Mouse (Mus musculus): ENCODE measurements around the gene Pde7b. TPM values are rescaled to one million over a fixed set of nuclear protein-coding genes. Genes with fewer than 3 reads are reported as not detected.

Gene Pde7b
- polyA plus RNA-seq, 1 experiment, result not detected

- no peak overlapping the region for H3K27ac ChIP-seq (ENCODE audit: insufficient read depth, low read depth, low read length)
- H3K4me3 ChIP-seq (ENCODE audit: insufficient read depth, low read depth, low read length), result no peak overlapping the region
- TF ChIP-seq CTCF (IDR thresholded peaks at IDR 0.05; ENCODE audit: insufficient read depth, low read depth, low read length) (no peak), POLR2A (IDR thresholded peaks at IDR 0.05; ENCODE audit: insufficient read depth, low read depth, low read length) (no peak)
- WGBS, result 75% methylated on average over 3 of the region's 3 CpGs
- H3K4me1 ChIP-seq (ENCODE audit: control insufficient read depth, insufficient read depth, low read length), result no peaks in the 10 kb centered on the region; the same call in 1 of the 2 replicates
Measured at GRCm38 (mm10) chr10:20380798-20381197, 344.1 kb downstream of the Pde7b start.

DNA sequence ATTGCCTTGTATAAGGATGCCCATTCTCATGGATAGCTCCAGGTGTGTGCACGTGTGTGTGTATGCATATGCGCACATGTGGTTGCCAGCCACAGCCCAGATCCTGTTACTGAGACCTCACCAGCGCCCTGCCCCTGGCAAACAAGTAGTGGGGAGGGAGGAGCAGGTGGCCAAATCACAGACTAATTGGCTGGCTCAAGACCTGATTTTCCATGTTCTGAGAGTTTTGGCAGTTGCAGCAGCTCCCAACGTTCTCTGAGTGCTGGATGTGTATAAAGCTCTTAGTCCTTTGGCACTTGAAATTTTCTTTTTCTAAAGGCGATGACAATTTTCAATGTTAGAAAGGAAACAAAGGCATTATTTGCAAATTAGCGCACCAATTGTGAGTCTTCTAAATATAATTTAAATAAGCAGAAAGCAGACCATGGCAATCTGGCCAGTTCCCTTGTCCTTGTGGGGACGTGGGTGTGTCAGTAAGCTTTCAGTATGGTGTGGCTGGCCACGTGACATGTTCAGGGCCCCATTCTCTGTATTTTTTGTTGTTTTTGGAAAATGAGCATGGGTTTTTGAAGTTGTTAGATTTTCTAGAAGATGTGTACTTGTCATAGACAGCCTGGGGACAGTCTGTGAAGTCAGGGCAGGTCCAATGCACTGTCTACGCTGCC, 345.7 kb downstream of the Pde7b start:
- H3K4me3 ChIP-seq (ENCODE audit: insufficient read depth, low read depth, low read length), result no peak overlapping the region
- no peak for TF ChIP-seq POLR2A (IDR thresholded peaks at IDR 0.05; ENCODE audit: insufficient read depth, low read depth, low read length)
- no peak for TF ChIP-seq CTCF (IDR thresholded peaks at IDR 0.05; ENCODE audit: insufficient read depth, low read depth, low read length)
- WGBS, result 67% methylated on average over 9 of the region's 9 CpGs
- no peak overlapping the region for H3K27ac ChIP-seq (ENCODE audit: insufficient read depth, low read depth, low read length)
- no peaks in the 10 kb centered on the region; the same call in 1 of the 2 replicates for H3K4me1 ChIP-seq (ENCODE audit: control insufficient read depth, insufficient read depth, low read length)

- H3K4me3 ChIP-seq (ENCODE audit: insufficient read depth, low read depth, low read length), result no peak overlapping the region
- no peak for TF ChIP-seq POLR2A (IDR thresholded peaks at IDR 0.05; ENCODE audit: insufficient read depth, low read depth, low read length)
- no peak for TF ChIP-seq CTCF (IDR thresholded peaks at IDR 0.05; ENCODE audit: insufficient read depth, low read depth, low read length)
- 93% methylated on average over 9 of the region's 9 CpGs for WGBS
- no peak overlapping the region for H3K27ac ChIP-seq (ENCODE audit: insufficient read depth, low read depth, low read length)
- no peaks in the 10 kb centered on the region for H3K4me1 ChIP-seq (ENCODE audit: control insufficient read depth, insufficient read depth, low read length)
Measured at GRCm38 (mm10) chr10:20377621-20378020, 347.3 kb downstream of the Pde7b start.

GRCm38 (mm10) chr10:20372046-20372445, 352.8 kb downstream of the Pde7b start:
- Histone ChIP-seq H3K4me1 (ENCODE audit: control insufficient read depth, insufficient read depth, low read length) (no peaks in the 10 kb centered on the region), H3K27ac (ENCODE audit: insufficient read depth, low read depth, low read length) (no peak overlapping the region), H3K4me3 (ENCODE audit: insufficient read depth, low read depth, low read length) (no peak overlapping the region)
- 98% methylated on average over 5 of the region's 5 CpGs for WGBS
- TF ChIP-seq CTCF (IDR thresholded peaks at IDR 0.05; ENCODE audit: insufficient read depth, low read depth, low read length) (no peak), POLR2A (IDR thresholded peaks at IDR 0.05; ENCODE audit: insufficient read depth, low read depth, low read length) (no peak)

DNA sequence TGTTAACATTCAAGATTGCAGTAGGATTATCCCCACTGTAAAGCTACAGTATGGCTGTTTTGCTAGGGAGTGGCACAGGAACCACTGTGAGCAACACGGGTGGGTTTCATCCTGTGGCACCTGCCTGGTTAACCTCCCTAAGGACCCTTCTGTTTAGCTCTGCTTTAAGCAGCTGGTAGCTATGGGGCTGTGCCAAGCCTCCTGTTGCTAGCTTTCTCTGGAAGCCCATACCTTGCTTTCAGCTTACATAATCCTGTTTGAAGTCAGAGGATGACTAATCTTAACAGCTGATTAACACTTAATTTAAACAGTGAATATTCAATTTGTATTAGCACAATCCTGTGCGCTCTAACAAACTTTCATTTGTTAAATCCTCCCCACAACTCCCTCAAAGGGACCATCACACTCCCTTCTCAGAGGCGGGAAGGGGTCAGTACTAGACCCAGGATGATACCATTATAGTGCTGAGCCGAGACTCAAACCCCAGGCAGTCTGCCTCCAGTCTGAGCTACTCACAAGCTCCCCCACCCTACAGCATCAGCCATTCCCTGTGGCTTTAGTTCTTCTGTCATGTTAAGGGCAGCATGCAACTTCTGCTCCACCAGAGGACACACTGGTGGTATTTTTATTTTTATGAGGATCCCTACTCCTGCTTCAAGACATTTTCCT, 362.3 kb downstream of the Pde7b start:
- TF ChIP-seq CTCF (IDR thresholded peaks at IDR 0.05; ENCODE audit: insufficient read depth, low read depth, low read length) (no peak), POLR2A (IDR thresholded peaks at IDR 0.05; ENCODE audit: insufficient read depth, low read depth, low read length) (no peak)
- no peak overlapping the region for H3K4me3 ChIP-seq (ENCODE audit: insufficient read depth, low read depth, low read length)
- H3K27ac ChIP-seq (ENCODE audit: insufficient read depth, low read depth, low read length), result no peak overlapping the region
- H3K4me1 ChIP-seq (ENCODE audit: control insufficient read depth, insufficient read depth, low read length), result no peaks in the 10 kb centered on the region
- 59% methylated on average over 4 of the region's 4 CpGs for WGBS

- H3K4me1 ChIP-seq (ENCODE audit: control insufficient read depth, insufficient read depth, low read length), result no peaks in the 10 kb centered on the region
- no peak overlapping the region for H3K27ac ChIP-seq (ENCODE audit: insufficient read depth, low read depth, low read length)
- no peak overlapping the region for H3K4me3 ChIP-seq (ENCODE audit: insufficient read depth, low read depth, low read length)
- no peak for TF ChIP-seq POLR2A (IDR thresholded peaks at IDR 0.05; ENCODE audit: insufficient read depth, low read depth, low read length)
- TF ChIP-seq CTCF (IDR thresholded peaks at IDR 0.05; ENCODE audit: insufficient read depth, low read depth, low read length), result no peak
- 62% methylated on average over 10 of the region's 10 CpGs for WGBS
Measured at GRCm38 (mm10) chr10:20361542-20362449, 363.1 kb downstream of the Pde7b start.

DNA sequence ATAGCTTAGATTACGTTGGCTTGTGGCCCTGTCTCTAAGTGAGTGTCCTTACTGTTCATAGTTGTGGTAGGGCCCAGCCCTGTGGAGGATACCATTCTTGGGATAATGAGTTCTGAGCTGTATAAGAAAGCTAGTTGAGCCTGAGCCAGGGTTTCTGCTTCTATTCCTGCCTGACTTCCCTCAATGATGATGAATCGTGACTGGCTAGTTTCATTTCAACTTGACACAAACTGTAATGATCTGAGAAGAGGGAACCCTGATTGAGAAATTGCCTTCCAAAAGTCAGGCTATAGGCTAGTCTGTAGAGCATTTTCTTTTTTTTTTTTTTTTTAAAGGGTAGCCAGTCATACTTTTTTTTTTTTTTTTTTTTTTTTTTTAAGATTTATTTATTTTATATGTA, 376.0 kb downstream of the Pde7b start:
- no peak overlapping the region for H3K27ac ChIP-seq (ENCODE audit: insufficient read depth, low read depth, low read length)
- TF ChIP-seq CTCF (IDR thresholded peaks at IDR 0.05; ENCODE audit: insufficient read depth, low read depth, low read length) (no peak), POLR2A (IDR thresholded peaks at IDR 0.05; ENCODE audit: insufficient read depth, low read depth, low read length) (no peak)
- H3K4me1 ChIP-seq (ENCODE audit: control insufficient read depth, insufficient read depth, low read length), result peaks cover 3% of the 10 kb centered on the region
- 81% methylated on average over 2 of the region's 2 CpGs for WGBS
- H3K4me3 ChIP-seq (ENCODE audit: insufficient read depth, low read depth, low read length), result no peak overlapping the region

Other genes with a start within 250 kb of the Pde7b start
- 62.6 TPM in 1 of 2 replicates, not detected in the other for gene Ahi1, start 227.5 kb upstream of the Pde7b start, polyA plus RNA-seq (2012; ENCODE audit: insufficient read depth, insufficient read length, low replicate concordance, missing spikeins)